Mouse (Mus musculus) midbrain, embryonic 16.5 days (tissue): ENCODE results near the gene Hs3st3b1. TPM values are rescaled to one million over a fixed set of nuclear protein-coding genes. Genes with fewer than 3 reads are reported as not detected.

Source experiments
- polyA plus RNA-seq: library from polyadenylated mRNA; unstranded; fragments of >200 nt; fragmentation: Nextera tagmentation; extraction: Ambion mirVana; gene quantifications from 2 replicates; pipeline ENCODE4 v1.2.1, GENCODE M21; 2015

Gene Hs3st3b1
- polyA plus RNA-seq, 1 experiment from 2014 or later: 15.4 TPM

Other genes with a start within 250 kb of the Hs3st3b1 start
- 25.3 and 26.1 TPM in 2 replicates for gene Cox10, start 157.2 kb upstream of the Hs3st3b1 start, polyA plus RNA-seq